Mouse (Mus musculus) liver (tissue): ENCODE data around the gene Hat1.

Source experiments
- DNase-seq: peaks from one replicate; pipeline ENCODE4 v3.0.0-alpha.2; 2020; ENCODE audit warnings: mixed read lengths

Gene Hat1

GRCm38 (mm10) chr2:71466861-71467450 lies 78.2 kb downstream of the Hat1 start:
- DNase-seq: no peak

DNA sequence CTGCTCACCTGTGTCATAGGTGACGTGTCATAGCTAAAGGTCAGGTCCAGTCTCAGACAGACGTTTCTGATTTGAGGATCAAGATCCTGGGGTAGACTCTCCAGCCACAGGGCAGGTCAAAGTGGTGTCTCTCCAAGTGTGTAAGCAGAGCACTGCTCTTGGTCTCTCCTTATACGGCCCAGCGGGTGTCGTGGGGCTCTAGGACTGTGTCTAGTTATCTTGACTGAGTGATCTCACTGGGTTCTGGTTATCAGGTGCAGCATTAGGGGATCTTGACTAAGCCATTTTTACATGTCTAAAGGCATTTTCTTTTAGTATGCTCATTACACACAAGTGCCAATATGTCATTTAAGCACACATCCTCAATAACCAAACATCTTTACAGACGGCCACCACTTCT lies 82.3 kb downstream of the Hat1 start:
- DNase-seq: peak; percentile 43

GRCm38 (mm10) chr2:71473830-71474229 lies 85.1 kb downstream of the Hat1 start:
- DNase-seq: no peak

DNA sequence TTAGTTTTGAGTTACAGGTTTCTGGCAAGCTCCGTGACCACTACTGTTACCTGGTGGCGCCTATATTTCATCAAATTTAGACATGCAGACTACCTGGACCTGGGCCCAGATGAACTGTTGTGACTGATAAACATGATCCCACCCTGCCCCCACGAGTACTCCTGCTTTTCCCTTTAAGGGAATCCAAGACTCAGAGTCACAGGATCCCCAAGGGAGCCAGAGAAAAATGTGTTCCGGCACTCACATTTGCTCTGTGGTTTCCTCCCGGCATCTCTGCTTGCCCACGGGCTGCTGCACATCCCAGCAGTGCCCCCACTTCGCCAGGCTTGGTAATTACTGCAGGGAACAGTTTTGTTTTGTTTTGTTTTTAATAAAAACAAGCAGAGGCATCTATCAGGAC lies 85.6 kb downstream of the Hat1 start:
- no peak for DNase-seq

GRCm38 (mm10) chr2:71475311-71475710 lies 86.6 kb downstream of the Hat1 start:
- DNase-seq: no peak

- no peak for DNase-seq
Observed at GRCm38 (mm10) chr2:71475760-71476159, 87.0 kb downstream of the Hat1 start.

DNA sequence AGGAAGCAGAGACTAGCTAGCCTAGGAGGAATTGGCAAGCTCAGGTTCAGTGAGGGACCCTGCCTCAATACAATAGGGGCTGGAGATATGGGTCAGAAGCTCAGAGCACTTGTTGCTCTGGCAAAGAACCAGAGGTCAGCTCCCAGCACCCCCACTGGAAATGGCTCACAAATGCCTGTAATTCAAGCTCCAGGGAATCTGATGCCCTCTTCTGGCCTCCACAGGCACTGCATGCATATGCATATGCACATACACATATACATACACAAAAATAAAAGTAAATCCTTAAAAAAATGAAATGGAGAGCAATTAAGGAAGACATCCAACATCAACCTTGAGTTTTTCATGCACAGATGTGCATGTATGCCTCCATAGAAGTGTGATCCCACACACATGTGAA lies 89.0 kb downstream of the Hat1 start:
- peak; percentile 24 for DNase-seq

- DNase-seq: no peak
Observed at GRCm38 (mm10) chr2:71479917-71480316, 91.2 kb downstream of the Hat1 start.

DNA sequence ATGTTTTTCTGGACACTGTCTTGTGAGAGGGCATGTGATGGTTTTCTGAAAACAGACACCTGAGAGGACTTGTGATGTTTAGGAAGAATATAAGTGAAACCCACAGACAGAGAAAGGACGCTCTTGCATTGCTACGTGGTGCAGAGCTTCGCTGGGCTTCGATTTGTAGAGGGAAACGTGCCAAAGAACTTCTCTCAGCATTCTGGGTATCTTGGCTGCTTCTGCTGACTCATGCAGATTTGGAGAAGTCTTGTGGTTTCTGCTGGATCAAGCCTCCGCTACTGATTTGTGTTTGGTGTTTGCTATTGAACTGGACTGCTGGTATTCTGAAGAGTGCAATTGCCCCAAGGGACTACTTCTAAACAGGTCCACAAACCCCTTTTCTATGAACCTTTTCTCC lies 93.1 kb downstream of the Hat1 start:
- no peak for DNase-seq

- no peak for DNase-seq
Observed at GRCm38 (mm10) chr2:71483046-71483716, 94.4 kb downstream of the Hat1 start.

- no peak for DNase-seq
Observed at GRCm38 (mm10) chr2:71483717-71484066, 94.9 kb downstream of the Hat1 start.
